Mouse (Mus musculus) G1E (cell line): ENCODE data around the gene Abcc3.

Experiments
- CTCF ChIP-seq: IDR thresholded peaks from 2 replicates; pipeline ENCODE4 v1.5.1; 2012; ENCODE audit warnings: low read depth, low read length, inconsistent platforms, mixed read lengths
- GATA1 ChIP-seq: IDR thresholded peaks from 2 replicates; pipeline ENCODE4 v1.6.1; 2012; ENCODE audit warnings: borderline replicate concordance, low read length, inconsistent platforms, mixed read lengths
- POLR2AphosphoS5 ChIP-seq: IDR thresholded peaks from 2 replicates; pipeline ENCODE4 v1.6.1; 2012; ENCODE audit warnings: low read depth, low read length, inconsistent platforms; ENCODE audit not compliant: insufficient replicate concordance
- TAL1 ChIP-seq: conservative IDR thresholded peaks from 2 replicates; pipeline ENCODE4 v1.6.1; 2012; ENCODE audit warnings: low read depth, low read length, inconsistent platforms, mixed read lengths

GRCm38 (mm10) chr11:94339732-94340585, 52.8 kb downstream of the Abcc3 start:
- TF ChIP-seq CTCF (no peak), TAL1 (no peak), GATA1 (no peak), POLR2AphosphoS5 (no peak)
